Mouse (Mus musculus) urinary bladder, postnatal 14 days (tissue): ENCODE data around the gene Vsig8.

Experiments
- DNase-seq: peaks from one replicate; pipeline ENCODE4 v3.0.0; 2021; ENCODE audit warnings: low spot score

Vsig8 gene

GRCm38 (mm10) chr1:172528701-172529100 lies 27.0 kb upstream of the Vsig8 start:
- DNase-seq = peak; percentile 95

GRCm38 (mm10) chr1:172530544-172531220 lies 25.1 kb upstream of the Vsig8 start:
- no peak for DNase-seq

- DNase-seq = peak; percentile 57
These were observed 23.2 kb upstream of the Vsig8 start for GRCm38 (mm10) chr1:172532551-172532950.

GRCm38 (mm10) chr1:172535116-172535515 lies 20.6 kb upstream of the Vsig8 start:
- no peak for DNase-seq

- DNase-seq = peak; percentile 57
These were observed 15.9 kb upstream of the Vsig8 start for GRCm38 (mm10) chr1:172539827-172540226.

- no peak for DNase-seq
These were observed 15.4 kb upstream of the Vsig8 start for GRCm38 (mm10) chr1:172540283-172540820.

- no peak for DNase-seq
These were observed 9.7 kb upstream of the Vsig8 start for GRCm38 (mm10) chr1:172546062-172546461.

GRCm38 (mm10) chr1:172548501-172548900 lies 7.2 kb upstream of the Vsig8 start:
- no peak for DNase-seq

- DNase-seq = no peak
These were observed 6.4 kb upstream of the Vsig8 start for GRCm38 (mm10) chr1:172549314-172549713.

GRCm38 (mm10) chr1:172549717-172550116 lies 6.0 kb upstream of the Vsig8 start:
- DNase-seq = no peak

- DNase-seq = peak; percentile 72
These were observed 5.2 kb upstream of the Vsig8 start for GRCm38 (mm10) chr1:172550551-172550951.

GRCm38 (mm10) chr1:172551009-172551408 lies 4.7 kb upstream of the Vsig8 start:
- DNase-seq = no peak

- DNase-seq = no peak
These were observed 3.1 kb upstream of the Vsig8 start for GRCm38 (mm10) chr1:172552623-172553022.

- peak; percentile 71 for DNase-seq
These were observed 7.1 kb downstream of the Vsig8 start for GRCm38 (mm10) chr1:172562641-172563464.

- DNase-seq = no peak
These were observed 7.7 kb downstream of the Vsig8 start for GRCm38 (mm10) chr1:172563465-172563828.

GRCm38 (mm10) chr1:172566131-172566530 lies 10.4 kb downstream of the Vsig8 start:
- no peak for DNase-seq

GRCm38 (mm10) chr1:172567758-172568157 lies 12.0 kb downstream of the Vsig8 start:
- no peak for DNase-seq

- no peak for DNase-seq
These were observed 24.4 kb downstream of the Vsig8 start for GRCm38 (mm10) chr1:172580116-172580515.

- DNase-seq = no peak
These were observed 26.7 kb downstream of the Vsig8 start for GRCm38 (mm10) chr1:172582436-172582835.

- DNase-seq = no peak
These were observed 28.5 kb downstream of the Vsig8 start for GRCm38 (mm10) chr1:172584271-172584670.

GRCm38 (mm10) chr1:172585026-172585425 lies 29.3 kb downstream of the Vsig8 start:
- no peak for DNase-seq

- no peak for DNase-seq
These were observed 30.2 kb downstream of the Vsig8 start for GRCm38 (mm10) chr1:172585612-172586567.
